8 mouse cellular contexts compared by ENCODE assay signal in the genomic region with DNA sequence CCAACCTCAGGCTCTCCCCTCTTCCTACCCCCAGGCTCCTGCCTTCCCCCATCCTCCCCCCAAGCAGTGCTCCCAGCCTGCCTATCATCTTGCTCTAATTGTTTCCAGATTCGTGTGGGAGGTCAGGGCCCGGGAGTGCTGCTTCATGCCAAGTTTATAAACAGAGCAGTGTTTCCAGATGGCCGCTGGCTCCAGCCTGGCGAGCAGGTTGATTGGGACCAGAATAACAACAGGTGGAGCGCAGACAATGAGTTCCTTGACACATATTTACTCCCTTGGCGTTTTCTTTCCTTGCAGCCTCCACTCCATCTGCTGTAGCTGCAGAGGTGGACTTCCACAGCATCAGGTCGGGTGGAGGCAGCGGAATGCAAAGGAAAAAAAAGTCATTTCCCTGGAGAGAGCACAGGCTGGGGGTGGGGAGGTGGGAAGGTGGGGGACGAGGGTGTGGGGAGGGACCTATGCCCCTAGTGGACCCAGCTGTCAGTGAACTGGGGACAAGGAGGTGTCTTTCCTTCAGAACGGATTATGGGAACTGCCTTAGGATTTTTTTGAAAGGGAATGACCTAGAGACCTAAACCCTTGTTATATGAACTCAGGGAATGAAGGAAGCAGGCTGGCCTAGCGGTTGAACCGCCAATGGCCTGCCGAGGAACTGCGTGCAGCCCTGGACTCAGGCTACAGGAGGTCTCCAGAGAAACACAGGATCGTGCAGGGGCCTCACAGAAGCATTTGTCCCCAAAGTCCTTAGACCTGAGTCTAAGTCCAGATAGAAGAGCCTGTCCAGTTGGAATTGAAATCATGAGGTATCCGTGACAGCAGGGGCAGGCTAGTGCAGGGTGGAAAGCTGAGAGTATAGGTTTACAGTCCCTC.
DNase-seq lines count a peak whose midpoint lies in the region; ATAC-seq lines count a peak whose summit lies in the region.

No protein-coding gene starts in this region.

- no peaks in the 10 kb centered on the region for H3K27me3 ChIP-seq in heart, embryonic 10.5 days (ENCODE audit: insufficient read depth, poor library complexity, severe bottlenecking)
- H3K27me3 ChIP-seq in limb, embryonic 10.5 days (ENCODE audit: low read depth, poor library complexity, severe bottlenecking) = no peaks in the 10 kb centered on the region

- peak overlapping the region; percentile 47 for H3K4me3 ChIP-seq in heart, embryonic 10.5 days
- H3K4me3 ChIP-seq in limb, embryonic 10.5 days = peak overlapping the region; percentile 29

- peak overlapping the region; percentile 79 for H3K27ac ChIP-seq in heart, embryonic 10.5 days
- peak overlapping the region; percentile 85 for H3K27ac ChIP-seq in limb, embryonic 10.5 days

- peak; percentile 28 to 41 for DNase-seq in adrenal gland, postnatal 36 days
- peak; percentile 59 for DNase-seq in fat pad, adult 2 months (ENCODE audit: extremely low read depth, low read depth, low spot score)
- DNase-seq in heart, embryonic 10.5 days (ENCODE audit: low spot score) = peak; percentile 87
- peak; percentile 19 for DNase-seq in kidney, adult 9 months
- peak; percentile 93 for DNase-seq in limb, embryonic 10.5 days (ENCODE audit: low spot score)
- peak; percentile 81 for DNase-seq in neural tube, embryonic 10.5 days (ENCODE audit: extremely low spot score, low spot score)
- peak; percentile 21 for DNase-seq in urinary bladder, adult 2 months (ENCODE audit: low spot score)

- WGBS in heart, embryonic 10.5 days = 2% methylated on average over 16 of the region's 16 CpGs
- under 1% methylated on average over 16 of the region's 16 CpGs for WGBS in limb, embryonic 10.5 days

- H3K4me1 ChIP-seq in heart, embryonic 10.5 days = peaks cover 37% of the 10 kb centered on the region
- H3K4me1 ChIP-seq in limb, embryonic 10.5 days = peaks cover 52% of the 10 kb centered on the region

- no peaks in the 10 kb centered on the region for H3K36me3 ChIP-seq in heart, embryonic 10.5 days
- H3K36me3 ChIP-seq in limb, embryonic 10.5 days = no peaks in the 10 kb centered on the region

- no peak for ATAC-seq in megakaryocyte, adult 5-6 weeks (ENCODE audit: poor library complexity, severe bottlenecking)

- H3K9me3 ChIP-seq in heart, embryonic 10.5 days = no peaks in the 10 kb centered on the region
- H3K9me3 ChIP-seq in limb, embryonic 10.5 days (replicated peaks) = no peaks in the 10 kb centered on the region

Comparison
In these comparisons a context has a peak if more than half of its experiments do, and no peak if none do; other contexts are left out.
1. DNase-seq: peak in every context shown above with its lines; median percentile 93 in limb, embryonic 10.5 days; 87 in heart, embryonic 10.5 days; 81 in neural tube, embryonic 10.5 days; 59 in fat pad, adult 2 months; 34 in adrenal gland, postnatal 36 days; 21 in urinary bladder, adult 2 months; 19 in kidney, adult 9 months.